Mouse (Mus musculus) common myeloid progenitor, adult 5-6 weeks (primary cell): ENCODE measurements around the gene Tmem109. TPM values are rescaled to one million over a fixed set of nuclear protein-coding genes. Genes with fewer than 3 reads are reported as not detected.

Experiments used
- ATAC-seq: replicated peaks from 2 replicates; pipeline ENCODE4 v1.8.0; 2016; ENCODE audit warnings: low read depth, mild to moderate bottlenecking, moderate TSS enrichment, inconsistent platforms; ENCODE audit not compliant: poor library complexity, severe bottlenecking
- total RNA-seq: library from RNA; stranded (forward); fragments of 200-1000, 187-1606 nt; gene quantifications from 2 replicates; pipeline ENCODE4 v1.2.3, GENCODE M21; 2017

Gene Tmem109
- total RNA-seq, 1 experiment from 2014 or later, result 24.7 TPM

- no peak for ATAC-seq
These were observed 36.3 kb downstream of the Tmem109 start for GRCm38 (mm10) chr19:10845454-10845853.

- no peak for ATAC-seq
These were observed 37.6 kb downstream of the Tmem109 start for GRCm38 (mm10) chr19:10844206-10844605.

- 0 out of 2 replicates have a peak, but pooled peaks have one; percentile 4 for ATAC-seq
These were observed 38.9 kb downstream of the Tmem109 start for GRCm38 (mm10) chr19:10842914-10843313.

- peak; percentile 86 for ATAC-seq
These were observed 39.8 kb downstream of the Tmem109 start for GRCm38 (mm10) chr19:10841721-10842626.

- ATAC-seq, result no peak
These were observed 42.5 kb downstream of the Tmem109 start, which contains the start of gene Slc15a3 for GRCm38 (mm10) chr19:10839010-10839892. Gene Slc15a3 (plus strand): TSS chr19:10839727.

- ATAC-seq, result no peak
These were observed 46.1 kb downstream of the Tmem109 start for GRCm38 (mm10) chr19:10835671-10836070.

GRCm38 (mm10) chr19:10833611-10834010 is 48.2 kb downstream of the Tmem109 start:
- no peak for ATAC-seq

- no peak for ATAC-seq
These were observed 49.8 kb downstream of the Tmem109 start for GRCm38 (mm10) chr19:10832030-10832429.

- ATAC-seq, result peak; percentile 90
These were observed 50.4 kb downstream of the Tmem109 start for GRCm38 (mm10) chr19:10831424-10831823.

- peak; percentile 34; the same call in 1 of the 2 replicates for ATAC-seq
These were observed 52.2 kb downstream of the Tmem109 start, which contains the start of gene Cd6 for GRCm38 (mm10) chr19:10829436-10830175. Gene Cd6 (minus strand): TSS chr19:10830058.

- ATAC-seq, result no peak
These were observed 53.5 kb downstream of the Tmem109 start for GRCm38 (mm10) chr19:10828321-10828720.

GRCm38 (mm10) chr19:10824061-10824460 is 57.7 kb downstream of the Tmem109 start:
- ATAC-seq, result no peak

- ATAC-seq, result no peak
These were observed 59.3 kb downstream of the Tmem109 start for GRCm38 (mm10) chr19:10822534-10822933.

- peak; percentile 51 for ATAC-seq
These were observed 60.5 kb downstream of the Tmem109 start for GRCm38 (mm10) chr19:10821319-10821718.

Other genes starting within 250 kb of the Tmem109 start
- gene Vwce, start 247.8 kb downstream of the Tmem109 start, total RNA-seq, result not detected in 2 replicates
- not detected in 2 replicates for gene Pga5, start 203.9 kb downstream of the Tmem109 start, total RNA-seq
- 6.5 and 11.5 TPM in 2 replicates for gene Vps37c, start 193.3 kb downstream of the Tmem109 start, total RNA-seq
- 0.53 TPM in 1 of 2 replicates, not detected in the other for gene Cd5, start 143.0 kb downstream of the Tmem109 start, total RNA-seq
- gene Cd6, start 51.9 kb downstream of the Tmem109 start, total RNA-seq, result 0.46 and 0.87 TPM in 2 replicates
- gene Slc15a3, start 42.3 kb downstream of the Tmem109 start, total RNA-seq, result 0.39 TPM in 1 of 2 replicates, not detected in the other
- gene Tmem132a, start 12.1 kb downstream of the Tmem109 start, total RNA-seq, result 0.19 and 0.46 TPM in 2 replicates
- 121 and 140 TPM in 2 replicates for gene Prpf19, start 13.2 kb upstream of the Tmem109 start, total RNA-seq
- not detected in 2 replicates for gene Zp1, start 38.6 kb upstream of the Tmem109 start, total RNA-seq
- 0.23 TPM in 1 of 2 replicates, not detected in the other for gene Ptgdr2, start 55.2 kb upstream of the Tmem109 start, total RNA-seq
- 13.9 and 21.4 TPM in 2 replicates for gene Ccdc86, start 67.3 kb upstream of the Tmem109 start, total RNA-seq
- not detected in 2 replicates for gene Ms4a10, start 92.7 kb upstream of the Tmem109 start, total RNA-seq
- gene Ms4a15, start 111.2 kb upstream of the Tmem109 start, total RNA-seq, result not detected in 2 replicates
- not detected in 2 replicates for gene Ms4a18, start 136.0 kb upstream of the Tmem109 start, total RNA-seq
- gene Ms4a8a, start 199.1 kb upstream of the Tmem109 start, total RNA-seq, result not detected in 2 replicates
- gene 1700017D01Rik, start 248.9 kb upstream of the Tmem109 start, total RNA-seq, result not detected in 2 replicates